Mouse (Mus musculus) heart, adult 11 months (tissue): Measurements from ENCODE around the gene Ptpn12.

ENCODE experiments used
- DNase-seq: peaks from one replicate; pipeline ENCODE4 v3.0.0; 2022

Gene Ptpn12

DNA sequence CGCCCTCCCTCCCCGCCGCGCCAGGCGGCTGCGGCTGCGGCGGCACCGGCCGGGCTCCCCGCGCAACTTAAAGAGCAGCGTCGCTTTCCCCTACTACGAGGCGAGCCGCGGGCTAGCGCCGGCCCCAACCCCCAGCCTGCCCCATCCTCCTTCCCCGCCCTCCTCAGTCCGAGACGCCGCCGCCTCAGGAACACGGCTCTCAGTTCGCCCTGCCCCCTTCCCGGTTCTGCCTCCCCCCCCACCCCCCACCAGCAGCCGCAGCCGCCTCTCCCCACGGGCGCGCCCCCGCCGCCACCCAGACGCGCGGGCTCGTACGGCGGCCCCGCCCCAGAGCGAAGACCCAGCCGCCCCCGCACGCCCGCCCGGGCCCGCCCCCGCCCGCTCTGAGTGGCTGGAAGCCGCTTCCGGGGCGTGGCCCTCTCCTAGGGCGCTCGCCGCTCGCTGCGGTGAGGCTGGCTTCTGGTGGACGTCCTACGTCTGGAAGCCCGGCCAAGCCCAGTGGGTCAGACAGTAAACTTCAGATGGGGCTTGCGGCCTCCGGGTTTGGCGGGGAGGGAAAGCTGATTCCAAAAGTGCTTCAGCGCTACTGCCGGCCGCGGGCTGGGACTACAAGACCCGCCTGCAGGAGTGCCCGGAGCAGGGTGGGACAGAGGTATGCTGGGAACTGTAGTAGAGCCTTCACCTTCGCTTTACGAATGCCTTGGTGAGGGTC lies at the start of gene Ptpn12:
Gene Ptpn12 (minus strand): TSS at position 92 of the 712 bp plus-strand sequence.
- peak; percentile 100 for DNase-seq

GRCm38 (mm10) chr5:21091179-21091578 lies 35.5 kb upstream of the Ptpn12 start:
- peak; percentile 88 for DNase-seq

GRCm38 (mm10) chr5:21057217-21057616 lies 1.5 kb upstream of the Ptpn12 start:
- peak; percentile 70 for DNase-seq

GRCm38 (mm10) chr5:21056595-21056994 lies 884 bp upstream of the Ptpn12 start:
- DNase-seq: no peak

- no peak for DNase-seq
Observed at GRCm38 (mm10) chr5:21055071-21055819, 466 bp downstream of the Ptpn12 start.

GRCm38 (mm10) chr5:21054472-21055070 lies 1.1 kb downstream of the Ptpn12 start:
- peak; percentile 99 for DNase-seq

DNA sequence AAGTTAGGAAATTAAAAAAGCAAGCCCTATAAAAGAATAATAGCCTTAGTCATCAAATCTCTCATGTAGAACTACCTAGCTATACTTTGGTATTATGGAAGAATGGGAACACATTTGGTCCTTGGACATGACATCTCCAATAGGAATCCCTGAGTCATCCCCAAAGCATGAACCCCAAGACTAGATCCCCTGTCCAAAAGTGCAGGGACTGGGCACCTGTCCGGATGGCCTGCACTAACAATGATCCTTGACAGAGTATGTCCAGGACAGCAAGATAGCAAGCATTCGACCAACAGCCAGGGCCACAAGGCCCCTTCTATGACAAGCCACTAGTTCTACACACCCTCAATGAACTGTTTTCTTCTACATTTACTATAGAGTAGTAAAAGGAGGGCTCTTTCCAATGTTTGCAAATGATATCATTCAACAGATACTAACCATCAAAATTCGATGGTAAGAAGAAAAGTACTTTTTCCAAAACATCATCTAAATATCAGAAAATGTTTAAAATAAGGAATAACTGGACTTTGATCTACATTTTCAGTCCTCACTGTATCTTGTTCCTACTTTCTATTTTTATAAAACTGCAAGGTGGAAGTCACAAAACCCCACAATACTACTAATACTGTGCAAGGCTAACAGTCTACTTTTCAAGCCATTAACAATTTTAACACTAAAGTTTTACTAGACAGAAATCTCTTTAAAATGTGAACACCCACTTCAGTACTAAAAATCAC lies 2.0 kb downstream of the Ptpn12 start:
- no peak for DNase-seq

DNA sequence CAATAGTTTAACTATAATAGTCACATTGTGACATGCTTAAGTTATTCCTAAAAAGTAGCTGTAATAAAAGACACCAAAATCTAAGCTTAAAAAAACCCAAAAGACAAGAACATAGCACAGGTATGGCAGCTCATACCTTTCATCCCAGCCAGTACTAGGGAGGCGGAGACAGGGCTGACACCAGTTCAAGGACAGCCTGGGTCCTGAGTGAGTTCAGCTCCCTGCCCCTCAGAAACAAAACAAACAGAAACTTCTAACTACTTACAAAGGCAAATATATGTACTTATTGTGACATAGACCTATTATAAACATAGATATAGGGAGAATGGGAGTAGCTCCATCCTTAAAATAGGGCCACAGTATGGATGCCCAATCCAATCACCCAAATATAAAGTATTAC lies 3.2 kb downstream of the Ptpn12 start:
- peak; percentile 70 for DNase-seq

DNA sequence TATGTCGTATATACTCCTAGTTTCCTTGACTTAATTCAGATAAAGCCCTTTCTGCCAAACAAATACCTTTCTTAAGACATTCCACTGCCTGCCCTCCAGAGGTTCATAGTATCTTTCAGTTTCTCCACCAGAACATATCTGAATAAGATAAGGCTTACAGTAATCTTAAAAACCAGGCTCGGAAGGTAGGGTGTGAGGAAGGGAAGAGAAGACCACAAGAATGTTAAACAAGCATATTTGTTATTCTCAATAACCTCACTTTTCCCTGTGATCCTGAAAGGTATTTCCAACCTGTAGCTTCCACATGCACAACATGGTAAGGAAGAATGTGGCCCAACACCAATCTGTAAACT lies 5.0 kb downstream of the Ptpn12 start:
- no peak for DNase-seq

DNA sequence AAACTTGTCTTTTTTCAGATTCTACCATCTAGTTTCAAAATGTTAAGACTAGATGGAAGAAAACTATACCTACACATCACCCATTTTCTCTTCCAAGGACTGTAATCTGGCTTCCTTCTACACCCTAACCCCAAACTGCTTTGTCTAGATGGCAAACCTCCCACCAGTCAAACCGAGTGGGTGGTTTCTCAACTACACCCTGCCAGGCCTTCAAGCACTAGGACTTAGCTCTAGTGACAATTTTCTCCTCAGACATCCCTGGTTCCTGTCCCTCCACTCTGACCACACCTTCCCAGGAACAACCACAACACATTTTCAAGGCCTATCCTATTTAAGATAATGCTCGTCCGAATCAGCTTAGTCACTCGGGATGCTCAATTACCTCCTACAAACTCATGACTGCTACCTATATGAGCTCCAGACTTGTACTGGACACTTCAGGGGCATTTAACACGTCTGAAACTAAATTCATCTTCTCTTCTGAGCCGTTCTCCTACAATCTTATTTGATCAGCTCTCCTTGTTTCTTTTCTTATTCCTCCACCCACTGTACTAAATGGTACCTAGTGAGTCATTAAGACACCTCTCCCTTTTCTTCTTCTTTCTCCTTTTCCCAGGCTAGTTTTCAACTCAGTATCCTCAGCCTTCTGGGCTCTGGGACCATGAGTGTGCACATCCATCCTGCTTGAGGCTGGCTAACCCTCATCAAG lies 5.5 kb downstream of the Ptpn12 start:
- no peak for DNase-seq

GRCm38 (mm10) chr5:21049006-21049405 lies 6.7 kb downstream of the Ptpn12 start:
- DNase-seq: no peak

- no peak for DNase-seq
Observed at GRCm38 (mm10) chr5:21047114-21047513, 8.6 kb downstream of the Ptpn12 start.

DNA sequence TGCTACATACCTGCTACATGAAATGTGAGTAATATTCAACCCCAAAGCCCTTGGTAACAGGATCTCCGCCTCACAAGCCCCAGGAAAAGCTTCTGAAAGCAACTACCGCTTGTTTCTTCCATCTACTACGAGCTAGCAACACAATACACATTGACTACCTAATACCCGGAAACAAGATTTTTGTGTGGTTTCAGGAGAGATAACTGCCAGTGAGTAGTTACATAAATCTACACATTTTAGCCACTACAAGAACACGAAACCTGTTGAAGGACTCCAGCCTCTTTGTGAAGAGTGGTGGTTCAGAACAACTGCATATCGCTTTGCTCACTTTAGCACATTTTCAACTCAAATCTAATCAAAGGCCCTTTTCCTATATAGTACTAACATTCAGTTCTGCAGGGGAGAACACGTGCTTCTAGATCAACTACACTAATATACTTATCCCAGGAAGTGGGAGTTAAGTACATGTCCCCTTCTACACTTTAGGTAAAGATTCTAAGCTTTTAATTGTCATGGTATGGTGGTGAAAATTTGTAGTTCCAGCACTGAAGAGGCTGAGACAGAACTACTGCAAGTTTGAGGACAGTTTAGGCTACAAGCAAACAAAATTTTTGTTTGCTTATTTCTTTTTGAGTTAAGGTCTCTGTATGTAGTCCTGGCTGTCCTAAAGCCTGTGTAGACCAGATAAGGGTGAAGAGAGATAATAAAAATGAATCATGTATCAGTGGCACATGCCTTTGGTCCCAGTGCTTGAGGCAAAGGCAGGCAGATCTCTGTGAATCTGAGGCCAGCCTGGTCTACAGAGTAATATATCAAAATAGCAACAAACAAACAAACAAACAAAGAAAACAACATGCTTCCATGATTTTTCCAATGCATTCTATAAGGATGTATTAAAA lies 9.3 kb downstream of the Ptpn12 start:
- no peak for DNase-seq

DNA sequence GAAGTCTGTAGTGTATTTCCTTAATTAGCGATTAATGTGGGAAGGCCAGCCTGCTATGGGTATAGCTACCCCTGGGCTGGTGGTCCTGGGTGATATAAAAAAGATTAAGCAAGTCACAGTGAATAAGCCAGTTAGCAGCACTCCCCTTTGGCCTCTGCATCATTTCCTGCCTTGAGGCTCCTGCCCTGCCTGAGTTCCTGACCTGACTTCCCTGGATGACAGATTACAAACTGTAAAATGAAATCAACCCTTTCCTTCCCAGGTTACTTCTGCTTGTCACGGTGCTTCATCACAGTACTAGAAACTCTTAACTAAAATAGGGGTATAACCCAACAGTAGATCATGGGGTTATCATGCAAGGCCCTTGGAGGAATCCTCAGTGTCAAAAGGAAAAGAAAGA lies 10.2 kb downstream of the Ptpn12 start:
- DNase-seq: no peak

DNA sequence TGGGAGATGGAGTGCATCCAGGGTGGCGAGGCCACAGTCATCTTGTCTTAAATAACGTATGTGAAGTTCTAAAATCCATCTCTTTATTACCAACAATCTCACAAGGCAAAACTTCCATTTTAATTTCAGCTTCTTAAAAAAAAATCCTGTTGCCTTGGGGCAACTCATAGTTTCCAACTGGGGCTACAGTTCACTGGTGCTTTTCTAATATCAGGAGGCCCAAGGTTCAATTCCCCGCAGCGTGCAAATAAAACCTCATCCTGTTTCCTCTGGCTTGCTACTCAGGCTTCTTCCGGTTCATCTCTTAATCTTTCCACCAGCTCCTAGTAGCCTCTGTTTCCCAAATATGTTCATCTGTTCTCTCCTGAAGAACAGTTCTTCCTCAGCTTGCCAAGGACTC lies 17.6 kb downstream of the Ptpn12 start:
- DNase-seq: no peak

- peak; percentile 88 for DNase-seq
Observed at GRCm38 (mm10) chr5:21035689-21036480, 19.8 kb downstream of the Ptpn12 start.

DNA sequence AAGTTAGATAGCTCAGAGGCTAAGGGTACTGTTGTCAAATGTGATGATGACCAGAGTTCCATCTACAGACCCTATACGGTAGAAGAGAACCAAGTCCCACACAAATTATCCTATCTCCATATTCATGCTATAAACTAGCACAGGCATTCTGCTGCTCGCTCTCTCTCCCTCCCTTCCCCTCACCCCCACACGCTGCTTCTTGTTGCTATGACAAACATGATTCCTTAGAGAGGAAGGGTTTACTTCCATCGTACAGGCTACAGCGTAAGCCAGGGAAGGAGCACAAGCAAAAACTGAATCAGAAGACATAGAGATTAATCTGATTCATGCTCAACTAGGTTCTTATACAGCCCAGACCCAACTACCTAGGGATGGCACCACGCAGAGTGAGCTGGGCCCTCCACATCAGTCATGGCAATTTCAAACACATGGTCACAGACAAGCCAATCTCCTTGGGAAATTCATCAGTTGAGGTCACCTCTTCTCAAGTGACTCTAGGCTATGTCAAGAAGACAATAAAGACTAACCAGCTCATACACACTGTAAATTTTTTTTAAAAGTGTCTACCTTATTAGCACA lies 21.2 kb downstream of the Ptpn12 start:
- no peak for DNase-seq

DNA sequence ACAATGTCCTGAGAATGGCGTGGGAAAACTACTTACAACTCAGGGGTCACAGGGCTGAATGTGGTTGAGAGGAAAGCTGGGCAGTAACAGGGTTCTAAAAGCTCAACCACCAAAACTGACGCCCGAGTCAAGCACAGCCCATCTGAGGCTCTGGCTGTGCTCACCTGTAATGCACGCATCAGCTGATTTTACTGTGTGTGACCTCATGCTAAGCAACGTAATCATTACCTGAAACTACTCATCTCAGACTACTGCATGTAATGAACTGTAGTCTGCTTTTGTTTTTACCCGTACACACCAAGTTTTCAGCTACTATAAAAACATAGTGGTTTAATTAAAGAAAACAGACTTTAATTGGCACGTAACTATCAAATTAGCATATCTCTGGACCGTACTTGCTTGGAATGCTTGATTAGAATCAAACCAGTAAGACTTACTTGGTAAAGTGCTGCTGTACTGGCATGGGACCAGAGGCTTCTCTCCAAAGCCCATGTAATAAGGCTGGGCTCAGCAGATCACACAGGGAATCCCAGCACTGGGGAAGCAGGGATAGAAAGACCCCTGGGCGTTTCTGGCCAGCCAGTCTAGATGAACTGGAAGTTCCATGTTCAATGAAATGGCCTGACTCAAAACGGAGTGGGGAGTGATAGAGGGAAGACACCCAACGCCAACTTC lies 22.2 kb downstream of the Ptpn12 start:
- DNase-seq: no peak

- DNase-seq: no peak
Observed at GRCm38 (mm10) chr5:21032626-21033025, 23.1 kb downstream of the Ptpn12 start.

GRCm38 (mm10) chr5:21030226-21030625 lies 25.5 kb downstream of the Ptpn12 start:
- no peak for DNase-seq
